Mouse (Mus musculus) layer of hippocampus, adult 9-11 months (tissue): ENCODE data around the gene Tktl1.
A peak's percentile ranks its signal among the peaks of the same experiment; 100 is the strongest.
"Not testable (repeated sequence)": the region's sequence is repeated elsewhere in the genome, so short reads cannot be mapped to it uniquely, and the experiment has no call there.

Source experiments
- DNase-seq: peaks from one replicate; pipeline ENCODE4 v3.0.0; 2022

Gene Tktl1

DNA sequence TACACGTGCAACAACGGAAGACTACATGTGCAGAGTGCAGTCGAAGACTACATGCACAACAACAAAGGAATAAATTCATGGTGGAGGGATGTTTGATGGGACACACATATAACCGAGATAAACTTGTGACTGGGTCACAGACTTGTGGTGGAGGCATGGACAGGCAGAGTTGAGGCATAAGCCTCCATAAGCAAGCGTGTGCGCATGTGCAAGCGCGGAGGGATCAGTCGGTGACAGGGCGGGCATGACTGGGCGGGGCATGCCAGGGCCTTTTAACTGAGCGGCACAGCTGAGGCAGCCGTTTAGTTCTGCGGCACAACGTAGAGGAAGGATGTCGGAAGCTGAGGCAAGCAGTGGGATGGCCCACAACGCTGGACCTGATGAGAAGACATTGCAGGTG lies at the start of gene Tktl1:
Gene Tktl1, plus strand, starts transcription at position 301 of the 400 bp plus-strand sequence.
- DNase-seq, result no peak

DNA sequence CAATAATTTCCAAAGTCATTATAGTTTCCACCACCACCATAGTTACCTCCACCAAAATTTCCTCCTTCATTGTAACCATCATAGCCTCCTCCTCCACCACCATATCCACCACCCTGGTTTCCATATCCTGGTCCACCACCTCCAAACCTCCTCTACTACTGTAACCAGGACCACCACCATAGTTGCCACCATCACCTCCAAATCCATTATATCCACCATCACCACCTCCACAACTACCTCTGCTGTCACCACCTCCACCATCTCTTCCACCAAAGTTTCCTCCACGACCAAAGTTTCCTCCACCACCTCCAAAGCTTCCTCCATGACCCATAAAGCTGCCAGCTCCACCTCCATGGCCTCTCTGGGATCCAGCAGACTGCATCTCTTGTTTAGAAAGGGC lies 41.8 kb upstream of the Tktl1 start, which contains the start of gene Mecp2:
Gene Mecp2, minus strand, starts transcription at position 101 of the 400 bp plus-strand sequence.
- DNase-seq, result not testable (repeated sequence)

DNA sequence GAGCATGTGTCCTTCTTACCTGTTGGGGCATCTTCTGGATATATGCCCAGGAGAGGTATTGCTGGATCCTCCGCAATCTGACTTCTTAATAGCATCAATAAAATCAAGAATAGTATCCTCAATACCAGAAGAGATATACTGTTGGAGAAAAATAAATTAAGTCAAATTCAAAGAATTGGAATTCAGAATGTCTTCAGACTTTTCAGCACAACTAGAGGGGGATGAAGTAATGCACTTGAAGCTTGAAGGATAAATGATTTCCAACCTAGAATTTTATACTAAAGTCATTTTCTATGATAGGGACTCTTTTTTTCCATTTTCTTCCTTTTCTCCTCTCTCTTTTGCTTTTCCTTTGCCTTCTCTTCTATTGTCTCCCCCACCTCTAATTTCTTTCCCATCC lies 9.3 kb upstream of the Tktl1 start, which contains the start of gene Tex28:
Gene Tex28, minus strand, starts transcription at position 101 of the 400 bp plus-strand sequence.
- no peak for DNase-seq

GRCm38 (mm10) chrX:74203556-74203955 lies 26.5 kb downstream of the Tktl1 start:
- DNase-seq, result no peak

DNA sequence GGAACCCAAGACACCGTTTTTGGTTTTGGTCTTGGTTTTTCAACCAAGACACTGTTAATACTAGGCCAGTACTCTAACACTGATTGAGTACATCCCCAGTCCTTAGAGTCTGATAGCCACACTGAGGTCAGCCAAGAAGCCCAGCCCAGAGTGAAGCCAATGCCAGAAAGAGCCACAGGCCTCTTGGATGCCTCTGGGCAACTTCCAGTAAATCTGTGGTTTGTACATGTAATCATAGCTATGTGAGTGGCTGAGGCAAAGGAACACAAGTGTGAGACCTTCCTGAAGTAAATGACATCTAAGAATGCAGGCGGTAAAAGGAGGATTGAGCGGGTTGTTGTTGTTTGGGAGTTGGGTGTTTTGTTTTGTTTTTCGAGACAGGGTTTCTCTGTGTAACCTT lies 41.4 kb downstream of the Tktl1 start:
- DNase-seq, result no peak

GRCm38 (mm10) chrX:74219449-74219848 lies 42.4 kb downstream of the Tktl1 start:
- no peak for DNase-seq

- not testable (repeated sequence) for DNase-seq
Measured at GRCm38 (mm10) chrX:74220099-74220498, 43.0 kb downstream of the Tktl1 start.

- DNase-seq, result no peak
Measured at GRCm38 (mm10) chrX:74230038-74230437, 53.0 kb downstream of the Tktl1 start.

DNA sequence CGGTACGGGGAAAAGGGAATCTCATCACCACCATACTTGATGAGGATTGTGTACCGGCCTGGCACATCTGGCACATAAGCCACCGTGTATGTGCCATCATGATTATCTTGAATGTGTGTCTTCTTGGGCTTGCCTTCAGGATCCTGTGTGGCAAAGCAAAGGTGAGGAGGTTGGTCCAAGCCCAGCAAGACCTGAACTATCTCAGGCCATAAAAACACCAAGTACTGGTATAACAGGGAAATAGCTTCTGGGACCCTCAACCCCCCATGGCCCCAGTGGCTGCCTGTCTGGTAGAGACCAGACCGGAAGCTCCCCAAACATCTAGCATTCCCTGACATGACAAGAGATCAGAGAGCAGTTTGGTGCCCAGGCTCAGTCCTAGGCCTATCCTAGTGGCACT lies 56.1 kb downstream of the Tktl1 start:
- DNase-seq, result no peak

GRCm38 (mm10) chrX:74240332-74240731 lies 63.3 kb downstream of the Tktl1 start:
- no peak for DNase-seq

GRCm38 (mm10) chrX:74243396-74243795 lies 66.3 kb downstream of the Tktl1 start:
- peak; percentile 34 for DNase-seq

DNA sequence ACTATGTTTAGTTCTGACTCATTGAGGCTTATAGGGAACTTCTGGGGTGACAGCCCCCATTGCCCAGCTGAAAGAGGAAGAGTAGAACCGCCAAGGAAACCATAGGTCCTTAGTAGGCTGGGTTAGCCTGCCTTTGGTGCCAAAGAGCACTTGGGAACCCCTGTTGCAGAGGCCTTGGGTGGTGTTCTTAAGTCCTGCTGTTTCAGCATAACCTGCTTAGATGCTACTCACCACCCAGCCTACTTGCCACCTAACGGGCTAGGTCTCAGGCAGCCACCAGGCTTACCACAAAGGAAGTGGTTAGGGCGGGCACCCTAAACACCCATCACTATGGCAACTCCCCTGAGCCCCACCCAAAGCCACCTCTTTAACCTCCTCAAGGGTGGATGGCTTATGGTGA lies 66.7 kb downstream of the Tktl1 start:
- no peak for DNase-seq

DNA sequence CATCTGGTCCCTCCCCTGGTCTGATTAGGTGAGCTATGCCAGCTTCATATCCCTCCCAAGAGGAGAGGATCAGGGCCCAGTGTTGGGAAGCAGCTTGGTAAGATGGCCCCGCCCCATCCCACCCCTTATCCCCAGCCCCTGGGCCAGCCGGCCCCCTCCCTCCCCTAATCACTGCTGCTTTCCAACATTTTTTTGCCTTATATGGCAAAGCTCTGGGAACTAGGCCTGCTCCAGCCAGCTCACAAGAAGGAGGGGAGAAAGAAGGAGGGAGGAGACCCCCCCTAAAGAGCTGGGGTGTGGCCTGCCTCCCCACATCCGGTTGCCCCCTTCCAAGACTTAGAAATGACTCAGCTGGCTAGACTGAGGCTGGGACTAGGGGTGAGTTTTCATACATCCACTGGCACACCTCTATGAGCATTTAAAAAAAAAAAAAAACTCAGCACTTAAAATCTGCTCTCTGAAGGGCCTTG lies 67.6 kb downstream of the Tktl1 start:
- peak; percentile 17 for DNase-seq

- no peak for DNase-seq
Measured at GRCm38 (mm10) chrX:74245107-74245506, 68.0 kb downstream of the Tktl1 start.

DNA sequence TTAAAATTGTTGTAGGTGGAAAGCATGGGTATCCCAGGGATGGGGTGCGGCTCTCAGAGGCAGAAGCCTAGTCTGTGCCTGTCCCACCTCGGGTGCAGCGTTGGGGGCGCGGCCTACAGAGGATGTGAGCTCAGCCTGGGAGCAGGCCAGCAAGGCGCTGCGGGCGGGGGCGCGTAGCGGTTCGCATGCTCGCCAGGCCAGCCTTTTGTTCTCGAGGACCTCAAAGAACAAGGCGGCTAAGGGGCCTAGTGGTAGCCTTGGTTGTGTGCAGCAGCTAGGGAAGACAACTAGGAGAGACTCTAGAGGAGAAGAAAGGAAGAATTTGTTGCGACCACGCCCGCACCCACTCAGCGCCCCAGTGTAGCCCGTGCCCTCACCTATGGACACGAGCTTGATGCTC lies 68.6 kb downstream of the Tktl1 start:
- peak; percentile 77 for DNase-seq

DNA sequence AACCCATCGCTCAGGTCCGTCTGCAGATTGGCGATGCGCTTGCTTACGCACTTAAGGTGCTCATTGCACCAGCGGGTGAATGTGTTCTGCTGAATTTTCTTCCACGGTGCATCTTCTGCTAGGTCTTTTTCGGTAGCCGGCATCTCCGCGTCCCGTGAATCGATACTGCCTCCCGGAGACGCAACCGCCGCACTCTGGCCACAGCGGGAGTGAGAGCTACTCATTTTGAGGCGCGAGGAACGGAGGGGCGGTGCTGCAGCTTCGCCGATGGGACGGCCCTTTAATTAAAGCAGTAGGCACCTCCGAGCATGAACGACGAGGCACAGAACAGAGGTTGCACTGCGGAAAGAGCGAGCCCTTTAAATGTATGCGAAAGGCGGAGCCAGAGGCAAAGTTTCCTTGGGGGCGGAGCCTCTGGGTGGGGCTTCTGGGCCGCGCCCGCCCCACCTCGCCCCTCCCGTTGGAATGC lies 69.2 kb downstream of the Tktl1 start:
- peak; percentile 92 for DNase-seq

- DNase-seq, result no peak
Measured at GRCm38 (mm10) chrX:74246693-74247092, 69.6 kb downstream of the Tktl1 start.

DNA sequence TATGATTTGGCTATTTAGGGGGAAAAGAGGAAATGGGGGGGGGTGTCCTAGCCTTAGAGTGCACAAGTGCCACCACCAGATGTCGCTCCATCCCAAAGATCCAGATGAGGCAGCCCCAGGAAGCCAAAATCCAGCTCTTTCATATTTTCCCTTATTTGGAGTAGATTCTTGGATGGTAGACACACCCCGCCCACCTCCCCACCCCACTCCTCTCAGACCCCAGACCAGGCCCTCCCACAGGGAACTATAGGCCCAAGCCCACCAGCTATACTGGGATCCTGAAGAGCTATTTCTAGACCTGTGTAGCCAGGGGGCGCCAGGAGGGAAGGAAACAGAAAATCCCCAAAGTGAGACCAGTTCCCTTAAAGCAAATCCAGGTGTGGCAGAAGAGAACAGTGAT lies 71.6 kb downstream of the Tktl1 start:
- no peak for DNase-seq

- peak; percentile 67 for DNase-seq
Measured at GRCm38 (mm10) chrX:74249615-74250014, 72.6 kb downstream of the Tktl1 start, which contains the start of gene Flna. Gene Flna (minus strand): TSS chrX:74249820.

GRCm38 (mm10) chrX:74254153-74254887 lies 77.3 kb downstream of the Tktl1 start, which contains the start of gene Emd:
Gene Emd (plus strand): TSS chrX:74254687.
- DNase-seq, result peak; percentile 94

DNA sequence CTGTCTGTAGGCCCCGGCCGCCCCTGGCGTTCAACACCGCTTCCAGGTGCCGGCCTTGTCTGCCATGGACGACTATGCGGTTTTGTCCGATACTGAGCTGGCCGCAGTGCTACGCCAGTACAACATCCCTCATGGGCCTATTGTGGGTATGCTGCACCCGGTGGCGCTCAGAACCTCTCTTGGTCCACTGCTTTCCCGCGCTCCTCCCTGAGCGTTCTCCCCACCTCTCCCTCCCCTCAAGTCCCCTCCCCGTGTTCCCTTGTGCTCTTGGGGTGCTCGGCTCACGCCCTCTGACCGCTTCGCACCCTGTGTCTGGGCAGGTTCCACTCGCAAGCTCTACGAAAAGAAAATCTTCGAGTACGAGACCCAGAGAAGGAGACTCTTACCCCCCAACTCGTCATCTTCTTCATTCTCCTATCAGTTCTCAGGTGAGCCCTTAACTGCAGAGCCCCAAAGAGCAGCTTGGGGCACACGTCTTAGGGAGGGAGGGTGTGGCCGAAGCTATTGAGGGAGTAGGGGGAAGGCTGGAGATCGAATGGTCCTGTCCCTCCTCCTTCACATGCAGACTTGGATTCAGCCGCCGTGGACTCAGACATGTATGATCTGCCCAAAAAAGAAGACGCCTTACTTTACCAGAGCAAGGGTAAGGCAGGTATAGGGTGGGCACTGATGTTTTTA lies 78.0 kb downstream of the Tktl1 start:
- no peak for DNase-seq

- DNase-seq, result no peak
Measured at GRCm38 (mm10) chrX:74257746-74258145, 80.7 kb downstream of the Tktl1 start.
